Mouse (Mus musculus): ENCODE data around the gene Zfp277.

Zfp277 gene

DNA sequence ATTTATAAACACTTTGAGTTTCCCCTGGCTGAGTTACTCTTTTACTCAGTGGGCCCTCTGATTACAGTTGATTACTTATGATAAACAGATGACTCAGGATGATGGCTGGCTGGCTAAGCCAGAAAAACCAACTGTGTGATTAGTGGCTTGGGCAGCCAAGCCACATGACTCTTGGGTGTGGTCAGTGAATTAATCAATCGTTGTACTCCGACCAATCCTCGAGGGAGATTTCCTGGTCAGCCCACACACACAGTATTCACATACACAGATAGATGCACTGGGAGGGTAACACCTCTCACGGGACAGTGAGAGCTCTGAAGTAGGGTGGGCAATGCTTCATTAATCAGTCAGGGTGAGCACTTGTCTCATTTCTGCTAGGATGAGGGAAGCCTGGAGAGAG lies 97.5 kb downstream of the Zfp277 start:
- no peak for DNase-seq

DNA sequence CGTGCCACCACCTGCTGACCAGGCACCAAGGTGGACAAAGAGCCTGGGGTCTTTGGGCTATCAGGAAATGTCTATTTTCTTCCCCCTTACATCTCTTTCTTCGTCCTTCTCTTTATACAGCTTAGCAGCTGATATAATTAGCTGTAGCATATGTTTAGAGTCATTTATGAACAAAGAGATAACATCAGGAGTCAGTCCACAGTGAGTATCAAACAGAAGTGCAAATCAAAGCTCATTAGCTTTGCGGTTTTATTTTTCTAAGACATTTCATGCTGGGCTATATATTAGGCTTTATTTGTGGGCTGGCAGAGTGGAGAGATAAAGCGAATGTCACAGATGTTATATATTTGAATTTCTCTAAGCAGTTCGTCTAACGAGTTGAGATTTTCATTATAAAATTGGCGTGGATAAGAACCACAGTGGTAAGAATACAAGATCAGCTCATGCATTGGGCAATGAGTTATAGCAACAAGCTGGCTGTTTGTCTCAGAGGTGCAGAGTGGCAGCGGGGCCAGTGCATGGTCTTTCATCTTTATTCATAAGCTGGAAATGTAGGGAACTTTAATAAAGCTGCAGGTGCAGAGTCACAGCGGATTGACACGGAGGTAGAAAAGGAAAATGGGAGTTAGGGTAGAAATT lies 98.5 kb downstream of the Zfp277 start:
- no peak for DNase-seq

DNA sequence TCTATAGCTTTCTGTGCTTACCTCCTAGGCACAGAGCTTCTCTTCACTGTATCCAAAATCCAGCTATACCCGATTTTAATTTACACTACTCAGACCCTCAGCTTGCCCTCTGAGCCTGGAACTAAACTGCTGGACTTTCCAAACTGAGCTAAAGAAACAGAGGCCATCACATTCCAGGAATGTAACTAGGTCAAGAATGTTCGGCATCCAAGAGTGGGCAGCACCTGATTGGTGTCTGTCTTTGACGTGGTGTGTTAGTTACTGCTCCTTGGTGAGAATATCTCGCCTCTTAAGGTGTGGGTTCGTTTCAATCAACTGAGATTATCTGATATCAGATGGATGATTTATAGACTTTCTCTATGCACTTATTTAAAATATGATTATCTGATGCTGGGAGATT lies 104.3 kb downstream of the Zfp277 start:
- no peak for DNase-seq

DNA sequence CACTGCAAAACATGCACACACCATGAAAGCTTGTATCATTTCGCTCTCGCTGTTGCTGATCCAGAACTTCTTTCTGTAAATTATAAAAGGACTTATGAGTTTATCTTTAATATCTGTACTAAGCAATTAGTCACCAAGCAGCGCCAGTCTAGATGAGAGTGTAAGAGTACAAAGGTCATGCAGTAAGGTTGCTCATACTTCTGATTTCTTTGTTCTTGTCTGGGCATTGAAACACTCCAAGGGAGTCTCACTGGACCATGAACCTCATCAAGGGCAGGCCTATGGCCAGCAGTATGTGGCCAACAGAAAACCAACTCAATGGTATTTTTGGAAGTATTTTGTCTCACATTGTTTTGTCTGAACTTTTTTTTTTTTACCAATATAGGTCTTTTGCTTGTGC lies 110.4 kb downstream of the Zfp277 start:
- no peak for DNase-seq

DNA sequence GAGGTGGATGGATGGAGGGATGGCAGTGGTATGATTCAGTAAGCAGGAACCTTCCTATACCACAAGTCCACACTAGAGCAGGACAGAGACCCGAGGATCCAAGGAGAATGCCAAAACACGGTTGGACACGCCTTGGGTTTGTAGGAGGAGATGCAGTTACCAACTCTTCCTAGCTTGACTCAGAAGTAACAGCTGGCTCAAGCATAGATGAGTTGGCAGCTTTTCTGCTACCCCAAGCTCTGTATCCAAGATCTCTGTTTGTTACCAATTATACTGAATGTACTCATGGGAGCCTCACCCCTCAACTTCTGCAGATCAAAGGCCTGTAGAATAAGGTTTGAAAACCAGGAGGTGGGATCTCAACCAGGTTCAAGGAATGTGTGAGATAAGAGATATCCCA lies 114.2 kb downstream of the Zfp277 start:
- no peak for DNase-seq

DNA sequence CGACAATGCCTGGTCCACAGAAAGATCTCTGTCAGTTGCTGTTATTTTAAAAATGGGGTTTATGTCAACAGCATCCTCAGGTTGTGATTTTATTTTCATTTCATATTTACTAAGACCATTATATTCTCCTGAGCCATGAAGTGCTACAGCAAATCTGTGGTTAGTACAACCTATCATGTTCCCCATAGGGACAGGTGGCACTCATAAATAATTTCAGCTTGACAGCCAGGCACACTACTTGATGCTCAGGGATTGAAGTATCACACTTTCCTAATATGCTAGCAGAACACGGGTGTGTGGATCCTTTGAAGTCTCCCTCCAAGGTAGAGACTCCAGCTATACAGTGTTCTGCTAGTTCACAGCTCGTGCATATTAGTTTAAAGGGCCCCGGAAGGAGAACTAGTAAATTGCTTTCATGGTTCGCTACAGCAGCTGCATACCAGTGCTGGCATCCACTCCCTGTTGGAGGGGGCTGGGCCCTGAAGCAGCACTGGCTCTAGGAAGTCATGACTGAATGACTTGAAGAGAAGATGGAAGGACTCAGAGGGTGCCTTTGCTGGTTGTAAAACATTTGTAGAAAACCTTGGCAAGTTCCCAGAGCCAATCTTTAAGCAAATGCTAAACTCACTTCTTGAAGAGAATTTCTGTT lies 118.6 kb downstream of the Zfp277 start:
- no peak for DNase-seq

DNA sequence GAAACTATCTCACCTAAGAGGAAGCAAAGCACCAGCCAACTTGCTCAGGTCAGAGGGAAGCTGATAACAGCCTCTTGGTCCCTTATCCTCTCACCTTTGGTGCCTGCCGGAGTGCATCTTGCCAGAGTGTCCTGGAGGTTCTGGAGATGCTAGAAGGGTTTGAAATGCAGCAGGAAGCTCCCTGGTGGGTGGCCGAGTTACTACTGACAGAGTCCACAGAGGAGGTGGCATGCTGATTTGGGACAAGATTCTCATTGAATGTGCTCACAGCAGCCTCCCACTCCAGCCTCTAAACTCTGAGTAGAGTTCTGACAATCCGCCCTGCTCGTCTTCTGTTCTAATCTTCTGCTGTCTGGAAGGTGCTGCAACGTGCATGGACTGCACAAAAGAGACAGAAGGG lies 120.1 kb downstream of the Zfp277 start:
- DNase-seq = no peak

DNA sequence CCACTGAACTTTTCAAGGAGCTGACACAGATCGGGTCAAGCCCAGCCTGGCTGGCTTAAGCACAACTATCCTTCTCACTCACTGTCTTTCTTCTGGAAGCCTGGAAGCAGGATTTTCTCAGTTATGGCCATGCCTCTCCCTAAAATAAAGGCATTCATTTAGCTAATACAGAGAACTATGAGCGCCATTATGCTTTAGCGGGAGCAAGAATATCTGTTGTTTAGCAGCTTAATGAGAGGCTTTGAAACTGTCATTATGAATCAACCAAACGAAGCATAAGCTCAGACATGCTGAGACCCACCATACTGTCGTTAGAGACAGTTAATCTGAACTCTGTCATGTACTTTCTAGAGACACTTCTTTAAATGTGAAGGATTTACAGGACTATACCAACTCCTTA lies 120.9 kb downstream of the Zfp277 start:
- DNase-seq = no peak

DNA sequence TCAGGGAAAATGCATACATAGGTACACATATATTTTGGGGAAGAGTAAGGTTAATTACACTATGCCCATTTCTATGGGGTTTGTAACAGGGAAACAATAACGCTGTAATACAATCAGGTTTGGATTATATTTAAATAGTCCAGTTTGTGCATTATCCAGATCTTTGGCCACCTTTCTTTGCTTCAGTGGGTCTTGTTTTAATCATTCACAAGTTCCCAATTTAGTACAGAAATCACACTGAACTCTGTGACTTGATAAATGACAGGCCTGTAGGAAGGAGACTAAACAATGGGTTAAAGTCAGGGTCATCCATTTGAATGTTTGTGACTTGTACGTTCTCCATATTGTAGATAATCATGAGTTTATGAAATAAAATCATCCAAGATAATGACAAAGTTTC lies 130.6 kb downstream of the Zfp277 start:
- no peak for DNase-seq

DNA sequence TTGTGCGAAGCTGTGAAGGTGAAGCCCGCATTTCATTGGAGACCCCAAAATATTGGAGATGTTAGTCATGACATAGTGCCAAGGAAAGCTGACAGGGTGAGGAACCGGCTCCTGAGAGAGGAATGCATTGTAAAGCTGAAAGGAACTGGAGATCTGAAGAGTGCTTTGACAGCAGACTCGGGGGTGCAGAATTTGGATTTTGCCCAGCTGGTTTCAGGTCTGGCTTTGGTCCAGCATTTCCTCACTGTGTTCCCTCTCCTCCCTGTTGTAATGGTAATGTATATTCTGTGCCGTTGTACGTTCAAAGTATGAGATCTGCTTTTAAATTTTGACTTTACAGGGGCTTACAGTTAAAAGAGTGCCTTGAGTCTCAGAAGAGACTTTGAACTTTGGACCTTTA lies 141.7 kb downstream of the Zfp277 start:
- DNase-seq = no peak

DNA sequence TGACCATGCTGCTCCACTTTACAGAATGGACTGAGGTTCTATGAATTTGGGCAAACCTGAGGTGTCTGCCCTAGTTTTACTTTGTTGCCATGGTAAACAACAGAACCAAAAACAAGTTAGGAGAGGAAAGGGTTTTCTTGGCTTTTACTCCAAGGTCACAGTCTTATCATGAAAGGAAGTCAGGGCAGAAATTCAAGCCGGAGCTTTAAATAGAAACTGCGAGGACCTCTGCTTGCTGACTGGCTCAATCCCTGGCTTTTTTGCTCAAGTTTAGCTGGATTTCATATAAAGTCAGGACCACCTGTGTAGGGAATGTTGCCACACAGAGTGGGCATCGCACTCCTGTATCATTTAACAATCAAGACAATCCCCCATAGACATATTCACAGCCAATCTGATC lies 147.1 kb downstream of the Zfp277 start:
- no peak for DNase-seq

DNA sequence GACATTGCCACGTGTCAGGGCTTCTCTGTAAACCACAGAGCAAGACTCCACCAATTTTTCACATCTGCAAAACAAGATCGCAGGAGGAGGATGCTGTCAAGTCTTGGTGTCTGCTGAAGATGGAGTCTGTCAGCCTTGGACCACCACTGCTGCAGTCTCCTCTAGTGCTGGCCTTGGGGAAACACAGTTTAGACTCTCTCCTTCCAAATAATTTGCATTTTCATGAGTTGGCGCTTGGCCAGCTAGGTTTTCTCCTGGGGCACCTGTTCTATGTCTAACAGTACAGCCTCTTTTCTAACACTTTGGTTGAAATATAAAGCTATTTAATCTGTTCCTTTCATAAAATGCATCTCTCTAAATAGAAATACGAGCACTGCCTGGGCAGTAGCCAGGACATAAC lies 159.2 kb downstream of the Zfp277 start:
- no peak for DNase-seq

DNA sequence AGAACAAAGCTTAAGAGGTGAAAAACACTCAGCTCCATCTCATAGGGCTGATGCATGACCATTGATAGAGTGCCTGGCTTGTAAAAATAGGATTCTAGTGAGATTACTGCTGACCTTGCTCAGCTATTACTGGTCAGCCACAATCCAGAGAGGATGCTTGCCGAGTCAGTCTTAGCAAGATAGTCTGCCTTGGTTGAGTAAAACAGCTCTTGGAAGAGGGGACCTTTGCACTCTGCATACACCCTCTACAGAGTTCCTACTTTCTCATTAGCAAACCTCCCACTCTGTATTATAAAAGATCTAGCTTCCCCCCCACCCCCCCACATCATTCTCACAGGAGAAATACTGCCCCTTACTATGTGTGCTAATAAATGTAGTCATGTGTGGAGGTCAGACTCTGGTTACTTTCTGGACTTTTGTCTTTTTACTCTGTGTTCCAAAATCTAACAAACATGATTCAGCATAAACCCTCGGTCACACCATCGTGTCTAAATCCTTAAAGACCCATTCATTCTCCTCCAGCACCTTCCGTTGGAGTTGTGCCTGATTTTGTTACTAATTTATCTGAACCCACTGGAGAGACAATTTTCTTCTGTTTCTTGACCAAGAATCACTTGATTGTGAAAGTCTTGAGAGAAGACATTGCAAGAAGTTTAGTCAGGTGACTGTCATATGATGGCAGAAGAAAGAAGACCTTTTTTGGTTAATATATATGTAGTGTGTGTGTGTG lies 164.9 kb downstream of the Zfp277 start:
- DNase-seq = no peak

DNA sequence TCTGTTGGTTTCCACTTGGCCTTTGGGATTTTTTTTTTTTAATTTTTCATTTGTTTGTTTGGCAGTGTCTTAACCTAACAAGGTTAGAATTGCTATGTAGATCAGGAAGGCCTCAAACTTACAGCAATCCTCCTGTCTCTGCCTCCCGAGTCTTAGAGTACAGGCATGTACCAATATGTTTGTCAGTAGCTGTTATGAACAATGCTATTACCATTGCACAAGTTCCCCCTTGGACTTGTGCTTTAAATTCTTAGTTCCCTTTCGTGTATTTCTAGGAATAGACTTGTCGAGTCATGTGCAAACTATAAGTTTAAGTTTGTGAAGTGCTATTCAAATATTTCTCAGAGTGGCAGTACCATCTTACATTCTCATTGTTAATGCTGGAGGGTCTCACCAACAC lies 168.1 kb downstream of the Zfp277 start:
- no peak for DNase-seq

DNA sequence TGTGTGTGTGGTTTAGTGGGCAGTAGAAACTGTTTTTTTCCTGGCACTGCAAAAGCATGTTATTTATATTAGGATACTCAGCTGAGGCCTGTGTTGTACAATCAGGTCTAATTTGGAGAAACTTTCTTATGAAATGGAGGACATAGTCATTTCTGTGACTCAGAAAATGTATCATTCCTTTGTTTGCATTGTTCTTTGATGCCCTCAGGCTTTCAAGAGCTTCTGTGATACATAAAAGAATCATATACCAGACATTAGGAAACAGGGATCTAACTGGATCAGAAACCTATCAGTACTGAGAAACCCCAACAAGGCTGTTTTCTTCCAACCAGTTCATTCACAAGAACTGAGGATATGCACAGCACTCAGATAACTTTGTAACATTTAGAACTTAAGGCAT lies 170.8 kb downstream of the Zfp277 start:
- no peak for DNase-seq

DNA sequence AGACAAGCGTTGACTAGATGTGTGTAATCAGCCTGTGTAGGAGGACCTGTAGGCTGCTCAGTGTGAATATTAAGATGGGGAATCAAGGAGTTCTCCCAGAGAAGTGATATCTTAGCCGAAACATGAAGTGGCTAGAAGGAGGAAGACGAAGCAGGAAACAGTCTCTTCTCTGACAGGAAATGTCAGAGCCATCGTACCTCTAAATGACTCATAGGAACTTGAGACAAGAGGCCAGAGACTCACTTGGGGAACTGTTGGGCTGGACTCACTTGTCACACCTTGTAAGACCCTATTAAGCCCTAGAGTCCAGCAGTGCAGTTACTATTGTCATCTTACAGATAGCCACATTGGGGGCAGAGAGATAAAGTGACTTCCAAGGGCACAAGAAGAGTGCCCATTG lies 172.4 kb downstream of the Zfp277 start:
- DNase-seq = no peak

DNA sequence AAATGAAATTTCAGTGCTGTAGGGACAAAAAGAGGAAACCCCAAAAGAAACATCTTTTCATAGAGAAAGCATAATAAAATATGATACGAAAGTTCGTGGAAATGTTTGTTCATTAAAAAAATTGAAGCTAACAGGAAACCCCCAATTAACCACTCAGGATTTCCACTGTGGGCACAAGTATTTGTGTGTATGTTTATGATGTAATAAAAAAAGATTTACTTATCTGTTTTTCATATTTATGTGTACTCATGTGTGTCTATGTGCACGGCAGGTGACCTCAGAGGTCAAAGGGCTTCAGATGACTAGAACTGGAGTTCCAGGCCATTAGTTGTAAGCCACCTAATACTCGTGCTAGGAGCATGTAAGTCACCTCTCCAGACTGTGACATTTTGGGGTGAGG lies 173.0 kb downstream of the Zfp277 start:
- DNase-seq = no peak

DNA sequence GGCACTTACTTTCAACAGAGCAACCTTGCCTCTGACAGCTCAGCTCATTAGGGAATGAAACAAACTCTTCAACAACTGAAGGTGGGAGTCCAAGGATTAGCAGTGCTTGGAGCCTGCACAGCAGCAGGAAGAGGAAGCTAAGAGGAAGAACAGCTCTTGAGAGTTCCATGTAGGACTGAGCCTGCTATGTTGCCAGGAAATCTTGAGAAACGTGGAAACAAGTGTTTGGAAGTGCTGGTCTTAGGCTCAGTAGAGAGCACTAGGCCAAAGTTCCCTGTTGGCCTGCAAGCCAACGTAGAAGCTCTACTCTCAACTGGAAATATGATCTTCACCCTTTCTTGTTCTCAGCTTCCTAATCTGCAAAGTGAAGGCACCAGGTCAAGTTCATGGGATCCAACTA lies 177.4 kb downstream of the Zfp277 start:
- DNase-seq = no peak

All from right cerebral cortex, postnatal 4 days (tissue).